Mouse (Mus musculus): ENCODE measurements around the gene Prkcz. TPM values are rescaled to one million over a fixed set of nuclear protein-coding genes. Genes with fewer than 3 reads are reported as not detected.

Gene Prkcz
- polyA plus RNA-seq, 1 experiment from 2014 or later = 65.4 TPM

DNA sequence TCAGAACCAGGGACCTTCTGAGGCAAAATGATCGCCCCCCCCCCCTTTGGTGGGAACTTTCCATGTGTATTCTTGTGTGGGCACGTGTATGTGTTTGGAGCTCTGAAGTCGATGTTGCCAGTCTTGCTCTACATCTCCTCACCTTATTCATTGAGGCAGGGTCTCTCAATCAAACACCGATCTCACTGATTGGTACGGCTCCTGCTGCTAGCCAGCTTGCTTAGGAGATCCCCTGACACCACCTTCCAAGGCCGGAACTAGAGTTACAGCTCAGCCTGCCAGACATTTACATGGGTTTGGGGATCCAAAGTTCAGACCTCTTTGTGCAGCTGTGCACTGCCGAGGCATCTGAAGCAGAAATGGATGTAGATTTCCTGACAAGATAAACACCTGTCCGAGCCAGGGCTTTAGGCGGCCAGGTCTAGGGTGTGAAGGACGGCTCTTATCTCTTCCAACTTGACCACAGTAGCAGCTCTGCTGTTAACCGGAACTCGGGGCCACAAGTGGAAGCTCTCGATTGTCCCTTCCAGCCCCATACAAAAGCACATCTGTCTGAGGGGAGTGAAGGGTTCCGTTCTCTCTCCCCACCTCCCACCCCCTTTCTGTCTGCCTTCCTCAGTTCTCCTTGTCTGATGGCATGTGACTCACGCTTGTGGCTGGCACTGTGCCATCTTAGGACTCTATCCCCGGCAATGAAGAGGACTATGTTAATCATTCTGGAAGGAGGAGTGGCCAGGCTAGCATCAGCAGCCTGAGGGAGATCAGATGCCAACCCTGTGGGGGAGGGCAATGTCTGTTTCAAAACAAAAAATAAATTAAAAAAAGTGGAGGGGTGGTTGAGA is 81.0 kb downstream of the Prkcz start:
- WGBS = 73% methylated on average over 16 of the region's 16 CpGs
- Histone ChIP-seq H3K4me2 (ENCODE audit: low read length) (no peak overlapping the region), H3K27me3 (ENCODE audit: control insufficient read depth, insufficient read depth, low read length) (no peaks in the 10 kb centered on the region), H3K36me3 (ENCODE audit: control insufficient read depth, insufficient read depth, low read length) (0 out of 2 replicates have a peak, but pooled peaks cover 7% of the 10 kb centered on the region), H3K4me1 (ENCODE audit: control insufficient read depth, insufficient read depth, low read length) (no peaks in the 10 kb centered on the region), H3K9me3 (ENCODE audit: control insufficient read depth, low read length) (no peaks in the 10 kb centered on the region), H3K4me3 (replicated peaks; ENCODE audit: low read depth, low read length) (no peak overlapping the region), H3K27ac (replicated peaks; ENCODE audit: low read depth, low read length) (no peak overlapping the region), H3K9ac (replicated peaks; ENCODE audit: low read length) (no peak overlapping the region)
- ATAC-seq (ENCODE audit: low FRiP score, low TSS enrichment) = 0 out of 2 replicates have a peak, but pooled peaks have one; percentile 8
- peak; percentile 52 for DNase-seq

DNA sequence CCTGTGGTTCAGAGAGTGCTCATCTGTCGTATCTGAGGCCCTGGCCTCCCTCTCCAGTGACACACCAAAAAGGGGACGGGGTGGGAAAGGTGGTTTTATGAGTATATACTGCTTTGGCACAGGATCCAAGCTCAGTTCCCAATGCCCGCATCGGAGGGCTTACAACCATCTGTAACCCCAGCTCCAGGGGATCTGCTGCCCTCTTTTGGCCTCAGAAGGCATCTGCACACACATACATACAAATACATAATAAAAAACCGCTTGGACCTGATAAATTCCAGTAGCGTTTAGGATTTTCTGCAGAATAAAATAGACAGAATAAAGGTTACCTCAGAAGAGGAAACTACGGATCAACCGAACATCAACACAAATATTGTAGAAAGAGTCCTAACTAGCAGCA is 82.1 kb downstream of the Prkcz start:
- DNase-seq = peak; percentile 19
- Histone ChIP-seq H3K4me2 (ENCODE audit: low read length) (no peak overlapping the region), H3K27ac (replicated peaks; ENCODE audit: low read depth, low read length) (no peak overlapping the region), H3K9me3 (ENCODE audit: control insufficient read depth, low read length) (no peaks in the 10 kb centered on the region), H3K4me3 (replicated peaks; ENCODE audit: low read depth, low read length) (no peak overlapping the region), H3K36me3 (ENCODE audit: control insufficient read depth, insufficient read depth, low read length) (0 out of 2 replicates have a peak, but pooled peaks cover 3% of the 10 kb centered on the region), H3K27me3 (ENCODE audit: control insufficient read depth, insufficient read depth, low read length) (no peaks in the 10 kb centered on the region), H3K9ac (replicated peaks; ENCODE audit: low read length) (no peak overlapping the region), H3K4me1 (ENCODE audit: control insufficient read depth, insufficient read depth, low read length) (no peaks in the 10 kb centered on the region)
- no peak for ATAC-seq (ENCODE audit: low FRiP score, low TSS enrichment)
- 87% methylated on average over 8 of the region's 8 CpGs for WGBS

DNA sequence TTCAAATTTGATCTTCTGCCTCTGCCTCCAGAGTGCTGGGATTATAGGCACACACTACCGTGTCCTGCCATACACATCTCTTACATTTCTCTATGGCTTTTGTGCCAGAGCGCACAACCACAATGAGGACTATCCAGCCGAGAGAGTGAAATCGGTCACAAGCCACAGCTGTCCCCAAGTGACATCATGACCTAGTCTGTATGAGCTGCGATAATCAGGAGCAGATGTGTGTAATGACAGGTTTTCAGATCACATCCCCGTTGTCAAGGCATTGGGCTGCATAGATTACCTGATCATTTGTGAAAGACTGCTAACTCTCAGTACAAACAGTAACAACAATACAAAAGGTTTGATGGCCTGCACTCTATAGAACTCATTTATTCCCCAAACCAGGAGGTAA is 83.2 kb downstream of the Prkcz start:
- Histone ChIP-seq H3K4me3 (replicated peaks; ENCODE audit: low read depth, low read length) (no peak overlapping the region), H3K9ac (replicated peaks; ENCODE audit: low read length) (no peak overlapping the region), H3K27ac (replicated peaks; ENCODE audit: low read depth, low read length) (no peak overlapping the region), H3K36me3 (ENCODE audit: control insufficient read depth, insufficient read depth, low read length) (0 out of 2 replicates have a peak, but pooled peaks cover under 1% of the 10 kb centered on the region), H3K4me2 (ENCODE audit: low read length) (no peak overlapping the region), H3K27me3 (ENCODE audit: control insufficient read depth, insufficient read depth, low read length) (no peaks in the 10 kb centered on the region), H3K4me1 (ENCODE audit: control insufficient read depth, insufficient read depth, low read length) (no peaks in the 10 kb centered on the region), H3K9me3 (ENCODE audit: control insufficient read depth, low read length) (no peaks in the 10 kb centered on the region)
- ATAC-seq (ENCODE audit: low FRiP score, low TSS enrichment) = no peak
- no peak for DNase-seq
- WGBS = 63% methylated on average over 6 of the region's 6 CpGs

DNA sequence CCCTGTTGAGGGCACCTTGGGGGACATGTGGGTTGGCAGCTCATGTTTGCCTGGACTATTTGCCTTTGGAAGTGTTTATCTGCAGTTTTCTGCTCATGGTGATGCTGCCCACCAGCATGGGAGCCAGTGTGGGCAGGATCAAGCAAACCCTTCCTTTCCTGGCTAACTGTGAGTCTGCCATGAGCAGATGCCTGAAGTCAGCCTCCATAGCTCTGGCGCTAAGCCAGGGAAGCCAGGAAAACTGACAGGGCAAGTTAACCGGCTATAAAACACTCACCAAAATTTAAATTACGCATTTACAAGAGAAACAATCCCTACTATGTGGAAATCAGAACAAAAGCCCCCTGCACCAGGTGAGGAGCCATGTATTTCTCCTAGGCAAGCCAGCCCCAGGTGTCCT is 86.3 kb downstream of the Prkcz start:
- H3K4me1 ChIP-seq (ENCODE audit: control insufficient read depth, insufficient read depth, low read length) = no peaks in the 10 kb centered on the region
- no peak overlapping the region for H3K4me2 ChIP-seq (ENCODE audit: low read length)
- peaks cover 28% of the 10 kb centered on the region; the same call in 1 of the 2 replicates for H3K36me3 ChIP-seq (ENCODE audit: control insufficient read depth, insufficient read depth, low read length)
- no peaks in the 10 kb centered on the region for H3K27me3 ChIP-seq (ENCODE audit: control insufficient read depth, insufficient read depth, low read length)
- H3K27ac ChIP-seq (replicated peaks; ENCODE audit: low read depth, low read length) = no peak overlapping the region
- ATAC-seq (ENCODE audit: low FRiP score, low TSS enrichment) (no peak), DNase-seq (peak; percentile 31)
- no peaks in the 10 kb centered on the region for H3K9me3 ChIP-seq (ENCODE audit: control insufficient read depth, low read length)
- 64% methylated on average over 3 of the region's 3 CpGs for WGBS
- no peak overlapping the region for H3K4me3 ChIP-seq (replicated peaks; ENCODE audit: low read depth, low read length)
- H3K9ac ChIP-seq (replicated peaks; ENCODE audit: low read length) = no peak overlapping the region

DNA sequence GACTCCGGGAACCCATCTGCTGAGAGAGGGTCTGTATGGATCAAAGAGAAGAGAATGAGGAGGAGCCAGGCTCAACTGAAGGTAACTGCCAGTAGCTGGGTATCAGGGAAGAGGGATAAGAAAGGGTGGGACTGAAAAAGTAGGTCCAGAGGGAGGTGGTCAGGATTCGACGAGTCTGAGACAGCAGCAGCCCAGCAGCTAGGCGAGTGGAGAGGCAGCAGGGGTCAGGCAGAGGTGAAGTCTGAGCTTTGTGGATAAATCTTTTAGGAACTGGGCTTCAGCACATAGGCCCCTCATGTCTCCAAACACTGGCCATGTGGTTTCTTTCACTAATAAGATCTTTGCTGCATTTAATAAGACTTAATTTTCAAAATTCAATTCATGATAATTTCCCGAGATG is 86.7 kb downstream of the Prkcz start:
- 62% methylated on average over 5 of the region's 5 CpGs for WGBS
- DNase-seq = no peak
- no peaks in the 10 kb centered on the region for H3K27me3 ChIP-seq (ENCODE audit: control insufficient read depth, insufficient read depth, low read length)
- H3K9me3 ChIP-seq (ENCODE audit: control insufficient read depth, low read length) = no peaks in the 10 kb centered on the region
- H3K9ac ChIP-seq (replicated peaks; ENCODE audit: low read length) = no peak overlapping the region
- H3K4me3 ChIP-seq (replicated peaks; ENCODE audit: low read depth, low read length) = no peak overlapping the region
- H3K4me2 ChIP-seq (ENCODE audit: low read length) = no peak overlapping the region
- ATAC-seq (ENCODE audit: low FRiP score, low TSS enrichment) = no peak
- H3K36me3 ChIP-seq (ENCODE audit: control insufficient read depth, insufficient read depth, low read length) = peaks cover 28% of the 10 kb centered on the region; the same call in 1 of the 2 replicates
- H3K27ac ChIP-seq (replicated peaks; ENCODE audit: low read depth, low read length) = no peak overlapping the region
- H3K4me1 ChIP-seq (ENCODE audit: control insufficient read depth, insufficient read depth, low read length) = no peaks in the 10 kb centered on the region

DNA sequence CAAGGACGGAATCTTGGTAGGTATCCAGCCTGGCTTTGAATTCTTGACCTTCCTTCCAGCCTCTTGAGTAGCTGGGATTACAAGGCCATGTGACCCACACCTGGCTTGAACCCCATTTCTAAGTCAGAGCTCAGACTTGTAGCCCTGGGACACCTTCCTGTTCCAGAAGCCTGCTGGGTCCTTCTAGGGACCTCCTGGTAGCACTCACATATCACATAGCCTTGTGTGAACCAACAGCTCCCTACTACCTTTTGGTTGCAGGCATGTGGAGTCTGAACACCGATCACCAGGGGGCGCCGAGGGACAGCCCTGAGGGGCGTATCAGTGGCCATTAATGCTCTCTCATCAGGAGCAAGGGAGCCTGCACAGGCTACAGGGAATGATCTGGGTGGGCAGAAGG is 92.8 kb downstream of the Prkcz start:
- no peaks in the 10 kb centered on the region for H3K27me3 ChIP-seq (ENCODE audit: control insufficient read depth, insufficient read depth, low read length)
- H3K9ac ChIP-seq (replicated peaks; ENCODE audit: low read length) = no peak overlapping the region
- H3K4me3 ChIP-seq (replicated peaks; ENCODE audit: low read depth, low read length) = no peak overlapping the region
- DNase-seq (peak; percentile 65), ATAC-seq (ENCODE audit: low FRiP score, low TSS enrichment) (no peak)
- no peaks in the 10 kb centered on the region for H3K9me3 ChIP-seq (ENCODE audit: control insufficient read depth, low read length)
- no peak overlapping the region for H3K4me2 ChIP-seq (ENCODE audit: low read length)
- H3K4me1 ChIP-seq (ENCODE audit: control insufficient read depth, insufficient read depth, low read length) = no peaks in the 10 kb centered on the region
- 35% methylated on average over 5 of the region's 5 CpGs for WGBS
- no peak overlapping the region for H3K27ac ChIP-seq (replicated peaks; ENCODE audit: low read depth, low read length)
- peaks cover 30% of the 10 kb centered on the region; the same call in 1 of the 2 replicates for H3K36me3 ChIP-seq (ENCODE audit: control insufficient read depth, insufficient read depth, low read length)

DNA sequence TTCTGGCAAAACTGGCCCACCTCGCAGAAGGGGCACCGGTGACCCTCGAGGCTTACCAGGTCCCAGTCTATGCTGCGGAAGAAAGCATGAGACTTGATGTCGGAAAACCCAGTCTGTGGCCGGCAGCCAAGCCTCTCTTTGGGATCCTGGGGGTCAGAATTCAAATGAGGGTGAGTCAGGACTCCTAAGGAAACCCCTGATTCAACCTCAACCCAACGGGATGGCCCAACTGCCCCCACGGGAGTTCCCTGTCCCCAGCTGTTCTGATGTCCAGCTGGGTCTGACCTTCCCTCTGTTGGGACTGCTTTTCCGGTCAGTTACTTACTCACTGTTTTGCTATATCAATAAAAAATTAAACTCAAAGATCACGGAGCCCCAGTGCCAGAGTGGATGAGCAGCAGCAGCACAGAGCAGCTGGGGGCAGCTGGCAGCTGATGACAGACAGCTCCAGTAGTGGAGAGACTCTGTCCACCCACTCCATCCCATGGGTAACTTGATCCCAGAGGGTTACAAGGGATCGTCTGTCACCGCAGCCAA is 93.5 kb downstream of the Prkcz start:
- H3K4me1 ChIP-seq (ENCODE audit: control insufficient read depth, insufficient read depth, low read length) = no peaks in the 10 kb centered on the region
- no peak for DNase-seq
- no peak overlapping the region for H3K4me3 ChIP-seq (replicated peaks; ENCODE audit: low read depth, low read length)
- ATAC-seq (ENCODE audit: low FRiP score, low TSS enrichment) = no peak
- 68% methylated on average over 12 of the region's 12 CpGs for WGBS
- no peak overlapping the region for H3K9ac ChIP-seq (replicated peaks; ENCODE audit: low read length)
- H3K4me2 ChIP-seq (ENCODE audit: low read length) = no peak overlapping the region
- H3K27me3 ChIP-seq (ENCODE audit: control insufficient read depth, insufficient read depth, low read length) = no peaks in the 10 kb centered on the region
- H3K9me3 ChIP-seq (ENCODE audit: control insufficient read depth, low read length) = no peaks in the 10 kb centered on the region
- H3K36me3 ChIP-seq (ENCODE audit: control insufficient read depth, insufficient read depth, low read length) = peaks cover 28% of the 10 kb centered on the region; the same call in 1 of the 2 replicates
- no peak overlapping the region for H3K27ac ChIP-seq (replicated peaks; ENCODE audit: low read depth, low read length)

DNA sequence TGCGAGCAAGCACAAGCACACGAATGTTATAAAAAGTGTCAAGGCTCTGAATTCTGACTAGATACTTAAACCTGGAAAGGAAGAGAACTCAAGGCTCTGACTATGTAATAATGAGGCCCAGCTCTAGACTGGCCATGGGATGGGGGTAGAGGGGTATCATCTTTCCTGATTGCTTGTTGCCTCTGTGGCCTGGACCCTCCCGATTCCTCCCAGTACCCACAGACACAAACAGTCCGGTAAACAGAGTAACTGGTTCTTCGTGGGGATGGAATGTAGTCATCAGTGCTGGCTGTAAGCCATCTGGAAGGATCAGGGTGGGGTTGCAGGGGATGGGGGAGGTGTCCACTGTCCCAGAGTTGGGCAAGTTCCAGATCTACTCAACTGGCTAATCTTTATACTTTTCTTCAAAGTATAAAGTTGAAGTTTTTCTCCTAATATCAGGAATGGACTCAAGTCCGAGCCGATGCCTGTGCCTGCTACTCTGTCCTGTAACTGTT is 94.1 kb downstream of the Prkcz start:
- no peak for ATAC-seq (ENCODE audit: low FRiP score, low TSS enrichment)
- no peaks in the 10 kb centered on the region for H3K9me3 ChIP-seq (ENCODE audit: control insufficient read depth, low read length)
- no peaks in the 10 kb centered on the region for H3K4me1 ChIP-seq (ENCODE audit: control insufficient read depth, insufficient read depth, low read length)
- no peak for DNase-seq
- H3K27ac ChIP-seq (replicated peaks; ENCODE audit: low read depth, low read length) = no peak overlapping the region
- H3K4me3 ChIP-seq (replicated peaks; ENCODE audit: low read depth, low read length) = no peak overlapping the region
- WGBS = 87% methylated on average over 7 of the region's 7 CpGs
- peaks cover 27% of the 10 kb centered on the region; the same call in 1 of the 2 replicates for H3K36me3 ChIP-seq (ENCODE audit: control insufficient read depth, insufficient read depth, low read length)
- no peak overlapping the region for H3K9ac ChIP-seq (replicated peaks; ENCODE audit: low read length)
- H3K4me2 ChIP-seq (ENCODE audit: low read length) = no peak overlapping the region
- no peaks in the 10 kb centered on the region for H3K27me3 ChIP-seq (ENCODE audit: control insufficient read depth, insufficient read depth, low read length)

Data from midbrain, embryonic 14.5 days (tissue).